Mouse (Mus musculus): Measurements from ENCODE around the gene Trank1. TPM values are rescaled to one million over a fixed set of nuclear protein-coding genes. Genes with fewer than 3 reads are reported as not detected.

Gene Trank1
- total and polyA plus RNA-seq, 3 experiments, result 0.13 to 0.66 (median 0.34) TPM

DNA sequence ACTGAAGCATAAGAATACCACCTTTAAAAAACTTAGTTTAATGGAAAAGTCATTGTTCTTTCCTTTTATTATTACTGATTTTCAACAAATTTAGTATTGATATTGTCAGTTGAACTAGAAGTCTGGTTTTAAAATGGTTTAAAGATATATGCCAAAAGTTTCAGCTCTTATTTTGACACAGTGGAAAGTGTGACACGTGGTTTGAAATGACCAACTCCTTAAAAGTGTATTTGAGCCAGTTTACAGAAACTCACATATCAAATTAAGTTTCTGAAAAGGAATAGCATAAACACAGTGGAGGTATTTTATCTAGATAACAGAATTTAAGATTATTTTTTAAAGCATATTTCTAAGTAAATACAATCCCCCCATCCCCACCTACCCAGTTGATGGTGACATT is 37.6 kb upstream of the Trank1 start:
- Histone ChIP-seq H3K9me3 (replicated peaks; ENCODE audit: low read length) (no peaks in the 10 kb centered on the region), H3K4me1 (ENCODE audit: control insufficient read depth in 1 of 2, insufficient read depth in 2 of 2) (peaks cover 8 to 53% of the 10 kb centered on the region in 2 experiments; a peak in 3 of 4 replicates), H3K36me3 (replicated peaks in 1 of 2; ENCODE audit: control insufficient read depth in 1 of 2, insufficient read depth in 1 of 2, low read length in 1 of 2) (peaks cover 9 to 43% of the 10 kb centered on the region in 2 experiments), H3K27me3 (replicated peaks) (no peaks in the 10 kb centered on the region), H3K4me2 (ENCODE audit: insufficient read depth, low read depth, poor library complexity, severe bottlenecking) (peak overlapping the region; percentile 94), H3K79me2 (replicated peaks; ENCODE audit: control insufficient read depth, extremely low read depth, insufficient read depth, poor library complexity, severe bottlenecking) (peaks cover 61% of the 10 kb centered on the region), H3K9ac (ENCODE audit: insufficient read depth, low read depth) (peak overlapping the region; percentile 81; the same call in 1 of the 2 replicates), H3K4me3 (replicated peaks in 1 of 3; ENCODE audit: low read depth in 2 of 3, low read length in 2 of 3, poor library complexity in 1 of 3) (peak overlapping the region; percentile 74 to 92 (median 82)), H3K27ac (ENCODE audit: insufficient read depth, low read depth) (no peak overlapping the region)
- DNase-seq (ENCODE audit: extremely low read depth), result no peak
- dilution Hi-C loops (cut with MboI; ENCODE audit: extremely low pct_ligation_motif_present, extremely low pct_unique_long_range_greater_than_20kb, low sequenced_read_pairs) (no loop called here), in situ Hi-C loops (cut with MboI; ENCODE audit: low pct_ligation_motif_present, low pct_unique_long_range_greater_than_20kb, low sequenced_read_pairs) (loop anchor here (10.0 kb wide), 1 partner anchor 191 kb away; no protein-coding TSS in a partner anchor)
- TF ChIP-seq JUND (conservative IDR thresholded peaks at IDR 0.05; ENCODE audit: low read depth, low read length) (peak; percentile 57; the same call in 1 of the 2 replicates), GABPA (IDR thresholded peaks at IDR 0.05; ENCODE audit: insufficient replicate concordance, low read depth, low read length) (no peak), JUN (IDR thresholded peaks at IDR 0.05; ENCODE audit: insufficient read depth, low read depth, low read length) (peak; percentile 50; the same call in 1 of the 2 replicates), USF1 (IDR thresholded peaks at IDR 0.05; ENCODE audit: low read depth, low read length) (peak; percentile 40), RAD21 (IDR thresholded peaks at IDR 0.05; ENCODE audit: low read depth, low read length) (no peak), MYC (IDR thresholded peaks at IDR 0.05; ENCODE audit: low read depth, low read length) (peak; percentile 86), ELF1 (IDR thresholded peaks at IDR 0.05; ENCODE audit: low read depth, low read length) (no peak), EP300 (IDR thresholded peaks at IDR 0.05; ENCODE audit: low read length) (peak; percentile 48; the same call in 1 of the 2 replicates), MXI1 (IDR thresholded peaks at IDR 0.05; ENCODE audit: low read depth, low read length) (peak; percentile 98), USF2 (conservative IDR thresholded peaks at IDR 0.05; ENCODE audit: low read depth, low read length) (no peak; the same call in 1 of the 2 replicates), MAX (IDR thresholded peaks at IDR 0.05; ENCODE audit: low read length) (peak; percentile 88), SIN3A (IDR thresholded peaks at IDR 0.05; ENCODE audit: low read length) (peak; percentile 86; the same call in 1 of the 2 replicates)

DNA sequence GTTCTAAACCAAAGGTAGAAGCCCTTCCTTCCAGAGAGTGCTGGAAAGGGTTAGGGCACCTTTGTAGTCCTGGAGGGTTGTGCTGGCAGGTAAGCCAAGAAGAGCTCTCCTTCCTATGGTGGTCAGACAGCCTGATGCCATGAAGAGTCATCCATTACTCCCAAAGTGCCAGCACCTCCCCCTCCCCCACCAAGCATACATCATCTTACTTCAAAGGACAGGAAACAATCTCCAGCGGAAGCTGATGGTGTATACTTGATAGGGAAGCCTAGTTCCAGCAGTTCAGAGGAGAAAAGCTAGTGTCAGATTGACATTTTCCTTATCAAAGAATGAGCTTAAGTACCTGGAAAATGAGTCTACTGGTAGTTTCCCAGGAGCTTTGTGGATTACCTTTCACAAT is 36.4 kb upstream of the Trank1 start:
- Histone ChIP-seq H3K27me3 (replicated peaks) (no peaks in the 10 kb centered on the region), H3K27ac (ENCODE audit: insufficient read depth, low read depth) (no peak overlapping the region), H3K9me3 (replicated peaks; ENCODE audit: low read length) (no peaks in the 10 kb centered on the region), H3K4me1 (ENCODE audit: control insufficient read depth in 1 of 2, insufficient read depth in 2 of 2) (peaks cover 6 to 41% of the 10 kb centered on the region in 2 experiments; a peak in 3 of 4 replicates), H3K9ac (ENCODE audit: insufficient read depth, low read depth) (peak overlapping the region; percentile 46), H3K4me3 (replicated peaks in 1 of 3; ENCODE audit: low read depth in 2 of 3, low read length in 2 of 3, poor library complexity in 1 of 3) (peak overlapping the region; percentile 35 to 92 (median 82)), H3K79me2 (replicated peaks; ENCODE audit: control insufficient read depth, extremely low read depth, insufficient read depth, poor library complexity, severe bottlenecking) (peaks cover 51% of the 10 kb centered on the region), H3K36me3 (replicated peaks in 1 of 2; ENCODE audit: control insufficient read depth in 1 of 2, insufficient read depth in 1 of 2, low read length in 1 of 2) (peaks cover 13 to 48% of the 10 kb centered on the region in 2 experiments), H3K4me2 (ENCODE audit: insufficient read depth, low read depth, poor library complexity, severe bottlenecking) (peak overlapping the region; percentile 98)
- TF ChIP-seq CHD2 (IDR thresholded peaks at IDR 0.05; ENCODE audit: low read length) (0 out of 2 replicates have a peak, but pooled peaks have one; percentile 26), MXI1 (IDR thresholded peaks at IDR 0.05; ENCODE audit: low read depth, low read length) (no peak)
- in situ Hi-C loops (cut with MboI; ENCODE audit: low pct_ligation_motif_present, low pct_unique_long_range_greater_than_20kb, low sequenced_read_pairs) (loop anchor here (10.0 kb wide), 1 partner anchor 190 kb away; no protein-coding TSS in a partner anchor), dilution Hi-C loops (cut with MboI; ENCODE audit: extremely low pct_ligation_motif_present, extremely low pct_unique_long_range_greater_than_20kb, low sequenced_read_pairs) (no loop called here)
- DNase-seq (ENCODE audit: extremely low read depth), result no peak
